Mouse (Mus musculus) liver, postnatal 0 days (tissue): Measurements from ENCODE around the gene Plcb4.

Source experiments
- CTCF ChIP-seq: sonication (generic); IDR thresholded peaks from 2 replicates; pipeline ENCODE4 v1.5.1; 2016; ENCODE audit warnings: antibody characterized with exemption, low read depth
- EP300 ChIP-seq: IDR thresholded peaks from 2 replicates; pipeline ENCODE4 v1.6.1; 2016; ENCODE audit warnings: antibody characterized with exemption, low read depth, mild to moderate bottlenecking

DNA sequence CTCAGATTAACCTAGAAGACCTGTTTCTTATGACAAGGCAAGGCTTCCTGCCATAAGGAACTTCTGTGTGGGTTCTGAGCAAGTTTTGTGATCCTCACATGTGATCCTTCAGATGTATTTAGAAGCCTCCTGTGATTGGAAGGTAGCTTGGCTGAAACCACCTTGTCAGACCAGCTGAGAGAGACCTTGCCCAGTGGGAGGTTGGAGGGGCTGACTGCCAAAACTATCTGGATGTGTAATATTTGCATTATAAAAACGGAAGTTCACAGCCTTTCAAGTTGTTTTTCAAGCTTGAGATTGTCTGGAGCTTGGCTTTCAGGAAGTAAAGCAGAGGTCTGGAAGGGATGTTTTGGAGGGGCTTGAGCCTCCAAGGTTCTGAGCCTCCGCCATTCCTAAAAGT is 169.6 kb downstream of the Plcb4 start:
- TF ChIP-seq EP300 = no peak
- no peak for TF ChIP-seq CTCF
